Mouse (Mus musculus): ENCODE results near the gene Egln1.

DNA sequence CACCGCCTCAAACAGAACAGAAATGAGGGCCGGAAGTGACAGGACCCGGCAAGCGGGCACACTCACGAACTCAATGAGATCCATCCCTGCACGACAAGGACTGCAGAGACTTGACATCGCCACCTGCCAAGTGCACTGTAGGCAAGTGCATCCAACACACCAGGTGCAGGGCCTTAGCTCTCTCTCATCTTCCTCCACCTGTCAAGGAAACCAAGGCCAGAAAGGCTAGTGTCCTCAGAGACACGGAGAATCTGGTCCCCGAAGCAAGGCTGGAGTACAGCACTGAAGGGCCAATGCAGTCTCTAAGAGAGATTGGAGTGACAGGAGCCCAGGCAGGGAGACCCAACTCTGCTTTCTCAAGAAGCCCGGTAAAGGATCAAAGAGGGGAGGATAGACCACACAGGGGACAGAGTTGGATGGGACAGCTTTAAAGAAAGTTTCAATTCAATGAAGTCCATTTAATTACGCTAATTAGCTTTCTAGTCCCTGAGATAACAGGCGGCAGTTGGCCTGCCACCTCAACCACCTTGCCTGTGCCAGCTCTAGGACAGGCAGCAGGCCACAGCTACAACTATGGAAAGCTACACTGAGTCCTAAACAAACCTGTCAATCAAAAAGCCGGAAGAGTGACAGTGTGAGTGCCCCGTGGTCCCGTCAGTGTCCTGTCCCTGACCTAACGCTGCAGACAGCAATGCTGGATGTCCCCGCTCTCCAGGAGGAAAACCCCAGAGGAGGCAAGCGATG is 31.2 kb downstream of the Egln1 start:
- TF ChIP-seq CTCF (IDR thresholded peaks at IDR 0.05; ENCODE audit: control insufficient read depth, insufficient read depth, insufficient replicate concordance, low read depth, low read length): no peak
- no peak for TF ChIP-seq POLR2A (IDR thresholded peaks at IDR 0.05; ENCODE audit: control insufficient read depth, low read depth, low read length)

All from testis, adult 2 months (tissue).